Mouse (Mus musculus): ENCODE results near the gene Stard3.

Gene Stard3

DNA sequence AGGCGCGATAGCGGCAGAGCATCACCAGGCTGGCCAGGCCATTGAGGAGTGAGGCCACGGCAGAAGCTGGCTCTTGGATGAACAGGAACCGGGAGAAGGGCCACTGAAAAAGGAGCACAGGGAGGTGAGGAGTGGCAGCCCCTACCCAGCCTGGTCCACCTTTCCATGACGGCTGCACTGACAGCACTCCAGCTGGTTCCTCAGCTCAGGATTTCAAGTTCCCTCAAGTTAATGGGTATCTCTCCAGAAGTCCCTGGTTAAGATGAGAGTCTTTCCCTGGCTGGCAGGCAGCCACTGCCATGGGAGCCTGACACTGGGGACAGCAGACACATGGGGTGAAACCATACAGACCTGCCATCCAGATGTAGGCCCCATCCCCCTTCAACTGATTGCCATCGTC lies 39.8 kb downstream of the Stard3 start:
- DNase-seq (ENCODE audit: low read depth, low spot score), result no peak

DNA sequence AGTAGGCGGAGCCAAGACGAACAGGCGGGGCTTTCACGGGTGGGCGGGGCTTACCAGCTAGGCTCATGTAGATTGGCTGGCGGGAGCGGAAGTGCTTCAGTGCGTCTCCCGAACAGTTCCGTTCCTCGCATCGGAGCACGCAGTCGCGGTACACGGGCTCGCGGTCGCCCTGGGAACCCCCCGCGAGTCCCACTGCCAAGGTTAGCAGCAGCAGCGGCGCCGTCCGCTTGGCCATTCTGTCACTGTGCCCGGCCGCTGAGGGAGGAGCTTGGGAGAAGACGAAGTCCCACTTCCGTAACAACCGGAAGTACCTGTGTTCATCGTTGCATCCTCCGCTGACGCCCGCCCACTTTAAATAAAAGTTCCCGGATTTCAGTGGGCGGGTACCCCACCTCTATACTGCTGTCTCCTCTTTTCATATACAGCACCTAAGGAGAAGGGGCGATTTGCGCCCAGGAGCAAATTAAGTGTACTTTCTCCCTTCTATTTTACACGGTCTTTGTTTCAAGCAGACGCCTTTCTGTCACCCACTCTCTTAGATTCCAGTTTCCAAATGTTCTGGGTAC lies 42.1 kb downstream of the Stard3 start, which contains the start of gene Pgap3:
TSS of gene Pgap3 (minus strand) at position 330 of the 566 bp plus-strand sequence.
- peak; percentile 93 for DNase-seq (ENCODE audit: low read depth, low spot score)

DNA sequence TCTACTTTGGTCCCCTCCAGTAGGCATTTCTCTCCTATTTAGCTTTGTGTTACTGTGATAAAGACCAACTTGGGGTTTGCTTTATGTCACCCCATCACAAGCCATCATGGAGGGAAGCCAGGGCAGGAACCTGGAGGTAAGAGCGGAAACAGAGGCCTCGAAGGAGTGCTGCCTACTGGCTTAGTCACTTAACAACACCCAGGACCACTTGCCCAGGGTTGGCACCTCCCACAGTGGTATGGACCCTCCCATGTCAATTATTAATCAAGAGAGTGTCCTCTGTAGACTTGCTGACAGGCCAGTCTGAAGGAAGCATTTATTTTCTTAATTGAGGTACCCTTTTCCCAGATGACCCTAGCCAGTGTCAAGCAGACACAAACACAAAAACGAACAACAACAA lies 42.6 kb downstream of the Stard3 start:
- no peak for DNase-seq (ENCODE audit: low read depth, low spot score)

DNA sequence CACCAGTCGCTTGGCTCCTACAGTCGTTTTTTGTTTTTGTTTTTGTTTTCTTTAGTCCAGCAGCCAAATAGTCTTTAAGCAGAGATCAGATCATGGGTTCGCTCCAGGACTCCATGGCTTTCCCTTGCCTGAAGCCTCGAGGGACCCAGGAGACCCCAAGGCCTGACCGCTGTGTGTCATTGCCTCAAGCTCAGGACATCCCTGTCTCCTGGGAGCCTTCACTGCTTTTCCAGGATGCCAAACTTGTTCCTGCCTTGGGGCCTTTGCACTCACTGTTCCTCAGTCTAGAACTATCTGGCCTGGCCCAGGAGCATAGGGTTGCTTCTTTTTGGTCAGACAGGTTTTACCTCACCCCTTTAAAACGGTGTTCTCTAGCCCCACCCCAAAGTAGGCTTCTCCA lies 48.5 kb downstream of the Stard3 start:
- no peak for DNase-seq (ENCODE audit: low read depth, low spot score)

DNA sequence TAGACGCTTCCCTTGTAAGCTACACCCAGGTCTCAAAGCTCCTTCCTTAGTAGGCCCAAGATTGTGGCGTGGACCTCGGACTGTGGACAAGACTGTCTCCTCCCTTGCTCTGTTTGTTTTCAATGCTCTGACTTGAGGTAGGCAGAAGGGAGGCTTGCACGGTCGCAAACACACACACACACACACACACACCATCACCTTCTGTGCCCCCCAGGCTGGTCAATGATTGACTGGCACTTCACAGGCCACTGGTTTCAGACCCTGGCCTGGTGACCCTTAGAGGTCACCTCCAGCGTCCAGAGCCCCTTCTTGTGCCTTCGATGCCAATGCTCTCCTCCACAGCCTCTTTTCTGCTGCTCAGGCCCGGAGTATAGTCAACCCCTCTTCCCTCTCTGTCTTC lies 50.7 kb downstream of the Stard3 start:
- no peak for DNase-seq (ENCODE audit: low read depth, low spot score)

DNA sequence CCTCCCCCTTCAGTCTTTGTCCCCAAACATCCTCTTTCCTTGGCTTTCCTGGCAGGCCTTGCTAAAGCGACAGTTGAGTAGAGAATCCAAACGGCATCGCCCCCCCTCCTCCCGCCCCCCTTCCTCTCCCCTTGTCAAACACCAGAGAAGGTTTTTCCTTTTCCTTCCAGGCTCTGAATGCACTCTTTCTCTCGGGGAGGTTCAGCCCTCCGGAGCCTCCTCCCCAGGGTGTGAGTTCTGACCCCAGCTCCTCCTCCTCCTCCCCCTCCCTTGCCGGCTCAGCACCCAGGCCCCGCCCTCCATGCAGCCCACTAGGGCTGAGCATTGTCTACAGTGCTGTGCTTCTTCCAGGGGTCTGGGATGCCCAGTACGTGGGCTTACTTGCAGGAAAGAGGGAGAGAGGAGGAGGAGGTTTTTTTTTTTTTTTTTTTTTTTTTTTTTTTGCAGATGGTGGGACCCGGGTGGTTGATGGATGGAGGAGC lies 51.2 kb downstream of the Stard3 start:
- no peak for DNase-seq (ENCODE audit: low read depth, low spot score)

DNA sequence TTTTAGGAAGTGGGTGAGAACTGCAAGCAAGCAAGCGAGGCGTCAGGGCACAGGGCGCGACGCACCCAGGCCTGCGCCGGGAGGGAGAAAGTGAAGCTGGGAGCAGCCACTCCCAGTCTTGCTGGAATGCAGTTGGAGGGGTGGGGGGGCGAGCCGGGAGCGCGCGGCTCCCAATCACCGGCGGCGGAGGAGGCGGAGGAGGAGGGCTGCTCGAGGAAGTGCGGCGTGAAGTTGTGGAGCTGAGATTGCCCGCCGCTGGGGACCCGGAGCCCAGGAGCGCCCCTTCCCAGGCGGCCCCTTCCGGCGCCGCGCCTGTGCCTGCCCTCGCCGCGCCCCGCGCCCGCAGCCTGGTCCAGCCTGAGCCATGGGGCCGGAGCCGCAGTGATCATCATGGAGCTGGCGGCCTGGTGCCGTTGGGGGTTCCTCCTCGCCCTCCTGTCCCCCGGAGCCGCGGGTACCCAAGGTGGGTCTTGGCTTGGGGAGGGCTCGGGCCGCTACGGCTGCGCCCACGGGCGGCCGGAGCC lies 54.2 kb downstream of the Stard3 start, which contains the start of gene Erbb2:
TSS of gene Erbb2 (plus strand) at position 198 of the 524 bp plus-strand sequence.
- no peak for DNase-seq (ENCODE audit: low read depth, low spot score)

DNA sequence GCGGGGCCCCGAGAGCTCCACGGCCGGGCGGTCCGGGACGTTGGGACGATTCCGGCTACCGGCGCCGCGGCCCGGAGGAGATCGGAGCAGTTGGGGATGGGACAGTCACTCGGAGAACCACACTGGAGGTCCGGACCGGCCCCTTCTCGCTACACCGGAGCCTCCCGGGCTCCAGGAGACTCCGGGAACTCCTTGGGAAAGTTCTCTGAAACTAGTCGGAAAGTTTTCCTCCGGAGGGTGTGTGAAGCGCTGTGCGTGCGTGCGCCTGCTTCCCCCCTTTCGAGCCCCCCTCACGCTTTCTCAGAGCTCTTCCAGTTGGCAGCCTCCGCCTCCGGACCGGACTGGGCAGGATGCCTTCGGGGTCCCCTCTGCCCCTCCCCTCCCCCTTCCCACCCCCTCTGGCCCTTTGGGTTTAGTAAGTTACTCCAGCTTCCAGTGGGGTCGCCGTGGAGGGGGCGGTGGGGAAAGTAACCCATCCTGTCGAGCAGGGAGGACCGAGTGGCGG lies 54.7 kb downstream of the Stard3 start:
- DNase-seq (ENCODE audit: low read depth, low spot score), result no peak

DNA sequence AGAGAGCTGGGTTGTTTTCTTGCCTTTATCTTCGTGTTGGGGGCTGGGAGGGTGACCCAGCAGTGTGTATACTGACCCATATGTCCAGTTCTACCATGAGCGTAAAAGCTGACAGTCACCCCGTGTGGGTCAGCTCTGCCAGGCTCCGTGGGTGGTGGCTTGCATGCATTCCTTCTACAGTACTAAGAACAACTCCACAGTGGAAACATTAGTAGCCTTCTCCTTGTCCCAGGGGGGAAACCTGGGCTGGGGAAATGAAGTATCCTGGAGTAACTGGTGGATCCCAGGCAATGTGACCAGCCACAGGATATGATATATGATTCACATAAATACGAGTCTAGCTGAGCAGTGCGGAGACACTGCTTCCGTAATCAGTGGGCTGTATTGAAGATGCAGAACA lies 55.6 kb downstream of the Stard3 start:
- DNase-seq (ENCODE audit: low read depth, low spot score), result no peak

DNA sequence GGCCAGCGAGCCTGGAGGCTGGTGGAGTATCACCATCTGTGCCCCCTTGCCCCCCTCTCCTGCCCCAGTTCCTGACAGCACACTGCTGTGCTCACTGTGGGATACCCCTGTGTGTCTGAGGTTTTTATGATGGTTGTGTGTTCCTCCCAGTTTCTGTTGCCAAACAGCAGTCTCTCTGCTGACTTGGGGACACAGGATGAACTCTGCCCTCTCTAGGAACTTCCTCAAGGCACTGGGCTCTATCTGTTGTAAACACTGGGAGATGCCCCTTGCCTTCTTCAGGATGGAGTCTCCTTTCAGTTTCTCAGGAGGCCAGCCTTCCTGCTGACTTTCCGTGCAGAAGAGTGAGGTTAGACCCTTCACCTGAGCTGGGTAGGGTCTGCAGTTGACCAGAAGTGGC lies 56.0 kb downstream of the Stard3 start:
- no peak for DNase-seq (ENCODE audit: low read depth, low spot score)

DNA sequence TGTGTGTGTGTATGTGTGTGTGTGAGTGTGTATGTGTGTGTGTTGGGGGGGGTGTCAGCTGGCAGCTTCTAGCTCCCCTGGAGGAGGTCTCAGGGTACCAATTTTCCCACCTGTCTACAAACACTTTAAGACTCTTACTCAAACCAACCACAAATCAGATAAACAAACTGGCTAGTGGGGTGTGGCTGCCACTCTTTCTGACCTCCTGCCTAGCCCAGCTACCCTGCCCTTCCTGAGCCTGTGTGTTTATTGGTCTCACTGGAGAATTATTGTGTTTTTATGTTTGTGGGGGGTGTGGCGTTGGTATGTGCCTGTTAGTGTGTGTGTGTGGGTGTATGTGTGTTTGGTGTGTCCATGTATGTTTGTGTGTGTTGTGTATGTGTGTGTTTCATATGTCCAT lies 58.9 kb downstream of the Stard3 start:
- no peak for DNase-seq (ENCODE audit: low read depth, low spot score)

DNA sequence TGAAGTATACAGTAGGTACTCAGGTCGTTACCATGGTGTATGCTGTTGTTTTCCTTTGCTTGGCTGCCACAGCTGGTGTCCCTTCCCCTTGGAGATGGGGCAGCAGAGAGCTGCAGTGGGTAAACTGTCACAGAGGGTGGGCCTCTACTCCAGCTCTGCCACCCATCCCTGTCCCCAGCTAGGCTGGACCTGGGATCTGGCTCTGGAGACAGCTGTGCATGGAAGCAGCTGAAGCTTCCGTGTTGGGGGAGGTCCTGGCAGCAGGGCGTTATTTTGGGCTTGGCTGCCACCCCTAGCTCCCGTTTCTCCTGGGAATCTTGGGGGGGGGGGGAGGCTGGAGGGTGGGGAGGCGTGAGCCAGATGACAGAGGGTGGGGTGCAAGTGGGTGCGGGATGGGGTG lies 60.1 kb downstream of the Stard3 start:
- DNase-seq (ENCODE audit: low read depth, low spot score), result no peak

DNA sequence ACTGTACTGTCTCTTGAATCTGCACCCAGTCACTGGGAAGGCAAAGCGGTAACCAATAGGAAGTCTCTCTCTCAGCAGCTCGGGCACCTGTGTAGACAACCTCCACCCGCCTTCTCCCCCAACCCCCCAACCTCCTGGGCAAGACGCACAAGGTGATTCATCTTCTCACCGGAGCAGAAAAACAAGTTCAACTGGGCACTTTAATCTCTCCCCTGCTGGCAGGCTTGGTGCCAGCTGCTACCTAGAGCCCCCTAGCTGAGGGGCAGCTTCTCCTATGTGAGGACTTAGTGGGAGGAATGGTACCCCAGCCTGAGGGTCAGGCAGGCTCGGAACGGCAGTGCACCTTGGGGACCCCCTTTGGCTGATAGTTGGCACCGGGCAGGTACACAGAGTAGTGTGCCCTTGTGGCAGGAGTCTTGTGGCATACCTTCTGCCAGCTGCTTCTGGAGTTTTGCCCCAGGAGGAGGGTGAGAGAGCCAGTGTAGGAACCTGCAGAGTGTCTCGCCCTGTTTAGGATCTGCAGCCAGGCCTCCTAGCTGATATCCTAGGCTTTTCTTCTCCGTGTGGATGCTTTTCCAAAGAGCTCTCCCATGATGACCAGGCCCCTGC lies 60.9 kb downstream of the Stard3 start:
- DNase-seq (ENCODE audit: low read depth, low spot score), result no peak

DNA sequence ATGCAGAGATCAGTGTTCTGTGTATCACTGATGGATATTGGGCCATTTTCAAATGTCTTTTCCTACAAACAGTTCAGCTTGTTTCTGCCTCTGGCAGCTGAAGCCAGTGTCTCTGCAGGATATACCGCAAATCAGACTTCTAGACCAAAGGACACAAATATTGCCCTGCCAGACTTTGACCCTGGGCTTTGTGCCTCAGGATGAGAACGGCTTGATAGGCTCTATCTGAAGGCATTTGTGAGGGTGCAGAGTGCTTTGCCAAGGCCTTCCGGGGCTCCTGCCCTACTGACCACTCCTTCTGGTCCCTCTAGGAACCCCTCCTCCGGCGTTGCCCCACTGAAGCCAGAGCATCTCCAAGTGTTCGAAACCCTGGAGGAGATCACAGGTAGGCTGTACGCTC lies 68.4 kb downstream of the Stard3 start:
- DNase-seq (ENCODE audit: low read depth, low spot score), result no peak

DNA sequence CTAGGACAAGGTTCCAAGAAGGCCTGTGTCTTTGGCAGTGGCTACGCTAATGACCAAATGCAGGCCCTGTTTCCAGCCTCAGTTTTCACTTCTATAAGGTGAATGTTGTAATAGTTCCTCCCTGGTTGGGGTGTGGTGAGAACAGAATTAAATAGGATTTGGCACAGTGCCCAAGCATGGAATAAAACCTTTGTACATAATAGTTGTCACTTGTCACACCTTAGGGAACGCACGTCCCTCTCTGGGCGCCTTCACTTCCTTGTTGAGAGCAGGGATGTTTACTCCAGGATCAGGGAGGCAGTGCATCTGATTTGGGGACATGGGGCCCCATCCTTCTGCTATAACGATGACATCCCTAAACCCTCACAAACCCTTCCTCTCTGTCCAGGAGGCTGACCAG lies 70.3 kb downstream of the Stard3 start:
- DNase-seq (ENCODE audit: low read depth, low spot score), result no peak

Measured in CD4-positive helper T cell, adult 2 months (primary cell).